Mouse (Mus musculus) spleen, adult 2 months (tissue): ENCODE measurements around the gene Rab28.

Source experiments
- CTCF ChIP-seq: fragments of 200-500 bp; IDR thresholded peaks from 2 replicates; pipeline ENCODE4 v1.5.1; 2011; ENCODE audit warnings: mild to moderate bottlenecking, inconsistent platforms; ENCODE audit not compliant: insufficient read depth, insufficient read length, insufficient replicate concordance; ENCODE audit errors: extremely low read depth
- POLR2A ChIP-seq: fragments of 200-500 bp; IDR thresholded peaks from 2 replicates; pipeline ENCODE4 v1.6.1; 2011; ENCODE audit warnings: low read depth, low read length, inconsistent platforms

GRCm38 (mm10) chr5:41578051-41578450 is 129.9 kb downstream of the Rab28 start:
- TF ChIP-seq CTCF = no peak
- no peak for TF ChIP-seq POLR2A
